ENCODE assay signal across 8 mouse cellular contexts in genomic region chr1:131199976-131200375, GRCm38 (mm10). TPM values are rescaled to one million over a fixed set of nuclear protein-coding genes. Genes with fewer than 3 reads are reported as not detected.
DNase-seq lines count a peak whose midpoint lies in the region; ATAC-seq and TF ChIP-seq lines count a peak whose summit lies in the region.

No protein-coding gene starts in this region.

- peaks cover 74% of the 10 kb centered on the region for H3K27me3 ChIP-seq in G1E (ENCODE audit: insufficient read depth, low read length)

- H3K36me3 ChIP-seq in G1E (replicated peaks) = no peaks in the 10 kb centered on the region

- peaks cover 11% of the 10 kb centered on the region for H3K4me1 ChIP-seq in G1E (ENCODE audit: insufficient read depth, low read depth, low read length)

- H3K9me3 ChIP-seq in G1E (replicated peaks) = no peaks in the 10 kb centered on the region

- ATAC-seq in G1E (ENCODE audit: extremely low read depth, insufficient number of reproducible peaks, low FRiP score, poor library complexity, severe bottlenecking) = peak; percentile 55
- peak; percentile 87 for ATAC-seq in megakaryocyte progenitor cell, adult 5-6 weeks (replicated peaks; ENCODE audit: poor library complexity)

- TF ChIP-seq CTCF in G1E (IDR thresholded peaks at IDR 0.05; ENCODE audit: low read depth, low read length) = no peak

- no peak overlapping the region; the same call in 1 of the 2 replicates for H3K4me3 ChIP-seq in G1E (ENCODE audit: low read depth, low read length)

- DNase-seq in kidney, adult 11 months = peak; percentile 27
- no peak for DNase-seq in kidney, adult 18-20 months
- peak; percentile 36 for DNase-seq in G1E (ENCODE audit: low spot score)
- DNase-seq in gastrocnemius, postnatal 25 days = peak; percentile 75
- DNase-seq in kidney, postnatal 25 days = peak; percentile 13 to 61
- no peak for DNase-seq in adipocyte (ENCODE audit: low spot score)
- DNase-seq in urinary bladder, postnatal 25 days (ENCODE audit: low spot score) = no peak

RNA-seq across cellular contexts. Expression of gene Rassf5, which starts 45.1 kb away (rescaled TPM):
- total RNA-seq in G1E (2014; fragmentation: Nextera tagmentation) (0.75 and 1.1 TPM in 2 replicates), G1E (2017) (3.1 and 3.5 TPM in 2 replicates)
- 0.43 and 0.51 TPM in 2 replicates for polyA plus RNA-seq in G1E (2012)
- total RNA-seq in gastrocnemius, postnatal 25 days (2021) = under 1 TPM; 0.70 to 0.90 TPM
- total RNA-seq in megakaryocyte progenitor cell, adult 5-6 weeks (2015) = 46.0 and 48.9 TPM in 2 replicates
- 45.1 and 47.6 TPM in 2 replicates for total RNA-seq in megakaryocyte progenitor cell, adult 5-6 weeks (2017)

RNA-seq across cellular contexts. Expression of gene Eif2d, which starts 47.0 kb away (rescaled TPM):
- total RNA-seq in G1E (2014; fragmentation: Nextera tagmentation) (297 and 347 TPM in 2 replicates), G1E (2017) (79.5 and 89.2 TPM in 2 replicates)
- 58.0 and 70.5 TPM in 2 replicates for polyA plus RNA-seq in G1E (2012)
- 10 to 100 TPM; 25.8 to 30.0 TPM for total RNA-seq in gastrocnemius, postnatal 25 days (2021)
- 36.9 and 37.6 TPM in 2 replicates for total RNA-seq in megakaryocyte progenitor cell, adult 5-6 weeks (2015)
- 29.7 and 34.0 TPM in 2 replicates for total RNA-seq in megakaryocyte progenitor cell, adult 5-6 weeks (2017)

Comparison
In these comparisons a context has a peak if more than half of its experiments do, and no peak if none do; other contexts are left out.
1. DNase-seq: peak in kidney, adult 11 months (single experiment), G1E (single experiment), gastrocnemius, postnatal 25 days (single experiment) and kidney, postnatal 25 days (2 of 2); none in kidney, adult 18-20 months (single experiment), adipocyte (single experiment) and urinary bladder, postnatal 25 days (single experiment).
2. RNA of gene Rassf5, which starts 45.1 kb away (total RNA-seq): 45.1 to 48.9 TPM in megakaryocyte progenitor cell, adult 5-6 weeks; 0.75 to 3.5 TPM in G1E and 0.70 to 0.90 TPM in gastrocnemius, postnatal 25 days; every median in the first group is over 10 times any median in the second.